Mouse (Mus musculus) CD4-positive, CD25-positive, alpha-beta regulatory T cell, adult 2 months (primary cell): ENCODE data around the gene Vmn2r104.

ENCODE experiments used
- DNase-seq: peaks from one replicate; pipeline ENCODE4 v3.0.0-alpha.2; 2012; ENCODE audit warnings: low read depth, low spot score

Gene Vmn2r104

GRCm38 (mm10) chr17:20048236-20048635 is at the start of gene Vmn2r104:
TSS of gene Vmn2r104 (minus strand) at chr17:20048336.
- no peak for DNase-seq

- DNase-seq = no peak
Measured at GRCm38 (mm10) chr17:20074090-20074489, 26.0 kb upstream of the Vmn2r104 start.

- DNase-seq = no peak
Measured at GRCm38 (mm10) chr17:20071656-20072396, 23.7 kb upstream of the Vmn2r104 start.
